Mouse (Mus musculus) liver, adult 2 months (tissue): ENCODE measurements around the gene Pou2af1. TPM values are rescaled to one million over a fixed set of nuclear protein-coding genes. Genes with fewer than 3 reads are reported as not detected.

Experiments used
- DNase-seq: peaks from one replicate; pipeline ENCODE4 v3.0.0-alpha.2; 2011; ENCODE audit warnings: low read depth, low spot score; ENCODE audit errors: extremely low read depth
- H3K27ac ChIP-seq: fragments of 200-500 bp; replicated peaks from 2 replicates; pipeline ENCODE4 v1.5.1; 2012; ENCODE audit warnings: low read depth, mild to moderate bottlenecking, control low read depth, inconsistent platforms, low read length; ENCODE audit not compliant: insufficient read depth
- H3K27me3 ChIP-seq: fragments of 200-500 bp; 2 replicates; pipeline ENCODE4 v1.6.1; 2012; ENCODE audit warnings: mild to moderate bottlenecking, moderate library complexity, low read length, inconsistent platforms; ENCODE audit not compliant: control insufficient read depth, insufficient read depth
- H3K36me3 ChIP-seq: fragments of 200-500 bp; 2 replicates; pipeline ENCODE4 v1.6.1; 2012; ENCODE audit warnings: low read length, inconsistent platforms; ENCODE audit not compliant: control insufficient read depth, insufficient read depth
- H3K4me1 ChIP-seq: fragments of 200-500 bp; 2 replicates; pipeline ENCODE4 v1.6.1; 2011; ENCODE audit warnings: low read length; ENCODE audit not compliant: control insufficient read depth, insufficient read depth
- H3K4me3 ChIP-seq: fragments of 200-500 bp; 2 replicates; pipeline ENCODE4 v1.5.1; 2011; ENCODE audit warnings: low read depth, mild to moderate bottlenecking, control low read depth, low read length, moderate library complexity; ENCODE audit not compliant: insufficient read depth
- H3K79me2 ChIP-seq: fragments of 200-500 bp; 2 replicates; pipeline ENCODE4 v1.6.1; 2012; ENCODE audit warnings: inconsistent platforms, mild to moderate bottlenecking, low read length, moderate library complexity; ENCODE audit not compliant: control insufficient read depth, insufficient read depth
- H3K9ac ChIP-seq: fragments of 200-500 bp; 2 replicates; pipeline ENCODE4 v1.6.1; 2012; ENCODE audit warnings: low read depth, mild to moderate bottlenecking, control low read depth, inconsistent platforms, low read length
- CTCF ChIP-seq: fragments of 200-500 bp; IDR thresholded peaks from 2 replicates; pipeline ENCODE4 v1.5.1; 2011; ENCODE audit warnings: low read depth, low read length, control low read depth
- POLR2A ChIP-seq: fragments of 200-500 bp; IDR thresholded peaks from 2 replicates; pipeline ENCODE4 v1.6.1; 2011; ENCODE audit warnings: low read length, control low read depth; ENCODE audit not compliant: insufficient read depth; ENCODE audit errors: extremely low read depth
- WGBS: fragments of 180-500 bp; shearing (Covaris S2); methylation state at CpG from one replicate; pipeline ENCODE4 v1.1.7; 2018; 5-methylcytosine and 5-hydroxymethylcytosine counted together
- polyA plus RNA-seq: library from polyadenylated mRNA; depleted of rRNA; stranded (reverse); fragments of >200 nt; gene quantifications from 2 replicates; pipeline ENCODE4 v1.2.3, GENCODE M21; 2012; rRNA removed
- total RNA-seq: library from RNA; depleted of rRNA; stranded (reverse); fragments of >200 nt; gene quantifications from 2 replicates; pipeline ENCODE4 v1.2.3, GENCODE M21; 2014; rRNA removed

Gene Pou2af1
- total RNA-seq (0.37 and 1.0 TPM in 2 replicates), polyA plus RNA-seq (0.63 and 0.78 TPM in 2 replicates)

DNA sequence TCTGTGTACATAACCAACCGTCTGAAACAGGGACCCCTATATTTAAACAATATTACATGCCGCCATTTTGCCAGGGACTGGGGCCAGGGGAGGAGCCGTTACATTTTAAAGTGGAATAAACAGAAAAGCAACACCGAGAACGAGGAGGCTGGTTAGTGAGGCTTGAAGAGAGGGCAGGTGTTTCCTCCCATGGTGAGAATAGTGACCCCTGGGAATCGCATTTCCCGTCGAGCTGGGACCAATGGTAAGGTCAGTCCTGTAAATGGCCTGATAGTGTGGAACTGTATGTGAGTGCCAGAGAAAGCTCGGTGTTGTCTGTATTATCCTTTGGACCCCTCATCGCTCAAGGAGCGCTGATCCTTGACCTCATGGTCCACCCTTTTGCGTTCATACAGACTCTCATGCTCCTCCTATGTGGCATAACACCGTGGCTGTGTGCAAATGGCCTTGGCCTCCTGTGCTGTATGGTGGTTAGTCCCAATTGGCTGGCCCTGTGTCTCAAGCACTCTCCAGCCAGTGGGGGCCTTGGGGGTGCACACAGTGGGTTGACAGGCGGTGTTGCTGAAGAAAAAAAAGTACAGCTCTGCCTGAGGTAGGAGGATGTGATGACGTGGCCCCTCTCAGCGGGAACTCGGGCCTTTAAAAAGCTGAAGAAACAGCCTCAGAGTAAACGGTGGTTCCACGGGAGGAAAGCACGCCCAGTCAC is at the start of gene Pou2af1:
Gene Pou2af1 (plus strand): TSS at position 686 of the 706 bp plus-strand sequence.
- no peaks in the 10 kb centered on the region for H3K4me1 ChIP-seq
- TF ChIP-seq CTCF = no peak
- TF ChIP-seq POLR2A = no peak
- H3K36me3 ChIP-seq = no peaks in the 10 kb centered on the region
- WGBS = 82% methylated on average over 20 of the region's 20 CpGs
- H3K27me3 ChIP-seq = no peaks in the 10 kb centered on the region
- DNase-seq = no peak
- no peak within 1 kb of the TSS for H3K27ac ChIP-seq
- H3K79me2 ChIP-seq = no peaks in the 10 kb centered on the region
- H3K4me3 ChIP-seq = no peak within 1 kb of the TSS
- no peak within 1 kb of the TSS for H3K9ac ChIP-seq

DNA sequence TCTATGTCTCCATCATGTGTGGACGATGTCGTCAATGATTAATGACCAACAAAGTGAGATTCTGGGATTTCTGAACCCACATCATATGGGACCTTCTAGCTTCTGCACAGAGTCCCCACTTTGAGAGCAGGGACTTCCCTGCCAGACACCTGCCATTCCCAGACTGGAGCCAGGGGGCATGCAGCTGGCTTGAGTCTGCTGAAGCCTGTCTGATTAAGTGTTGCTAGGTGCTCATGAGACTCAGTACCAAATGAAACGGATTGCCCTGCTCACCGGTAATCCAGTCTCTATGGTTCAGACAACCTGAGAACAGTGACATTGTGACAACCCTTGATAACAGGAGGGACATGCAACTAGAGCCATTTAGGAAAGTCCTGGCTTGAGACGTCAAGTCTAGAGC is 49.5 kb upstream of the Pou2af1 start:
- 82% methylated on average over 5 of the region's 5 CpGs for WGBS

DNA sequence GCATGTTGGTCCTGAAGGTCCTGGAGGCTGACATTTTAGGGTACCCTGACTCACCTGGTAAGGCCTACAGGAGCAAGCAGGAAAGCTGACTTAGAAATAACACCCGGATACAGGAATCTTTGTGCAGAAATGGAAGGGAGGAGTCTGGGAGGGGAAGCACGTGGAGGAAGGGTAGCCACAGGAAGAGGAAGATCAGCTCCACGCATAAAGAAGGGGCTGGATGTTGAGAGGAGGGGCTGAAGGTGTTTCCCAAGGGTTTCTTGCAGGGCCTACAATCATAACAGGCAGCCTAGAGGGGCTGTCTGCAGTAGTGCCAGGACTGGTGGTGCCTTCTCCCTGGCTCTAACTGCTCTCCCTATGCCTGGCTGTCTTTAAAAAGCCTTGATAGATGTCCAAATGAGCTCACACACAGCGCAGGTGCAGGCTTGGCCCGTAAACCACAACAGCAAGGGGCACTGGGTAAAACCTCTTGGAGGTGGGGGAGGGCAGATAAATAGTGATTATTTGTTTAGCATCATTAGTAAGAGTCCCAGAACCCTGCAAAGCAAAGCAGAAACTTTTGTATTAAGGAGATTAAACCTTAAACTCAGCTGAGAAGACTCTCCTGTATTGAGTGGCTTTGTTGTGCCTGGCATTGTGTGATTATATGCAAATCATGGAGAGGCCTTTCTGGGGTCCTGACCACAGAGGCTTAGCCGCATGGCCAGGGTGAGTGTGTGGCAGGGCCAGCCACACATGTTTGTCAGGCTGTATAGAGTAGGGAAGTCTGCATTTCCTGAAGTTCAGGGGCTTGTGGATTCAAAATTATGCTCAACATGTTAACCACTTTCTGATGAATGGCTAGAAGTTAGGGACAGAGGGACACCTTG is 48.0 kb upstream of the Pou2af1 start, which contains the start of gene Gm32742:
Gene Gm32742 (minus strand): TSS at position 206 of the 869 bp plus-strand sequence.
- Histone ChIP-seq H3K79me2 (no peaks in the 10 kb centered on the region), H3K27ac (no peak within 1 kb of the TSS), H3K36me3 (no peaks in the 10 kb centered on the region), H3K27me3 (no peaks in the 10 kb centered on the region; the same call in 1 of the 2 replicates), H3K9ac (no peak within 1 kb of the TSS), H3K4me1 (peaks cover 2% of the 10 kb centered on the region; the same call in 1 of the 2 replicates), H3K4me3 (no peak within 1 kb of the TSS)
- TF ChIP-seq POLR2A (no peak), CTCF (no peak)
- no peak for DNase-seq
- WGBS = 50% methylated on average over 6 of the region's 6 CpGs

More for the DNA sequence above, 49.5 kb upstream of the Pou2af1 start:
- no peak overlapping the region for H3K9ac ChIP-seq
- peaks cover 2% of the 10 kb centered on the region; the same call in 1 of the 2 replicates for H3K4me1 ChIP-seq
- TF ChIP-seq CTCF = no peak
- H3K27ac ChIP-seq = no peak overlapping the region
- no peaks in the 10 kb centered on the region for H3K79me2 ChIP-seq
- no peaks in the 10 kb centered on the region for H3K36me3 ChIP-seq
- H3K27me3 ChIP-seq = no peaks in the 10 kb centered on the region; the same call in 1 of the 2 replicates
- H3K4me3 ChIP-seq = no peak overlapping the region
- no peak for DNase-seq

DNA sequence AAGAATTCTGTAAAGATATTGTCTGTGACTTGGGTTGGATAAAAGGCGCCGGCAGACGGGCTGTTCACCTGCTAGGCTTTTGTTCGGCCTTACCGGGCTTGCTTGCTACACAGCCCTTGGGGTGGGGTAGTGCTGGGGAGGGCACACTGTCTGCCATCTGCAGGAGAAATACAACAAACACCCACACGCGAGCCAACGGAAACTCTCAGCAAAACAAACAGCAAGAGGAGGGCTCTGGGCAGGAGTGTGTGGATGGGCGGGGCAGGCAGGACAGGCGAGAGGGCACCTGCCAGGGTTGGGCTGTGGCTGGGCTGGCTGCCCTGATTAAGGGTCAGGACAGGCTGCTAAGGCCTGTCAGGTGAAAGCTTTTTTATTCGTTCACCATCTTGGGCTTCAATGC is 45.6 kb upstream of the Pou2af1 start:
- Histone ChIP-seq H3K36me3 (no peaks in the 10 kb centered on the region), H3K4me1 (peaks cover 2% of the 10 kb centered on the region; the same call in 1 of the 2 replicates), H3K4me3 (no peak overlapping the region), H3K79me2 (no peaks in the 10 kb centered on the region), H3K27ac (no peak overlapping the region), H3K9ac (no peak overlapping the region), H3K27me3 (no peaks in the 10 kb centered on the region)
- peak; percentile 76 for DNase-seq
- 23% methylated on average over 11 of the region's 11 CpGs for WGBS
- TF ChIP-seq POLR2A (no peak), CTCF (peak; percentile 25; the same call in 1 of the 2 replicates)

DNA sequence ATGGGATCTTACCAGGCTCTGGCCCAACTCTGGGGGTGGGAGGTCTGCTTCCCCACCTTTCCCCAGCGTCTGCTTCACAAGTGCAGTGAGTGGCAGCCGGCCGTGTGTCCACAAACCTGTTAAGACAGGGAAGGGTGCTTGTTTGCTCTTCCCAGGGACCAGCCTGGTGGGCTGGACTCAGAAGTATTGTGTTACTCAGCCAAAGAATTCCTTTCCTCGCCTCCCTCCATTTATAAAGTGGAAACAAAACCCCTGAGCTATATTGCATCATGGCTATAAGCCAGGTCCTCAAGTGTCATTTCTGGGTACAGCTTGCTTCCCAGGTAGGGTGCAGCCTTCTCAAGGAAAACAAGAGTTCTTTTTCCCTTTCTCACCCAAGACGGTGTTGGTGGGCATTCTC is 44.8 kb upstream of the Pou2af1 start:
- DNase-seq = no peak
- peaks cover 2% of the 10 kb centered on the region; the same call in 1 of the 2 replicates for H3K4me1 ChIP-seq
- H3K79me2 ChIP-seq = no peaks in the 10 kb centered on the region
- no peak overlapping the region for H3K9ac ChIP-seq
- H3K27me3 ChIP-seq = no peaks in the 10 kb centered on the region
- H3K27ac ChIP-seq = no peak overlapping the region
- WGBS = 70% methylated on average over 5 of the region's 5 CpGs
- no peaks in the 10 kb centered on the region for H3K36me3 ChIP-seq
- H3K4me3 ChIP-seq = no peak overlapping the region
- TF ChIP-seq CTCF (no peak), POLR2A (no peak)
